Mouse (Mus musculus): ENCODE measurements at regions not wholly inside any gene's neighbourhood (a gene's known extent, or its start where the extent isn't known, plus 50 kb on each side); places are given as distances from the start of the nearest gene placed in this dataset.
A peak's percentile ranks its signal among the peaks of the same experiment; 100 is the strongest.

- no peak overlapping the region for H3K4me3 ChIP-seq (ENCODE audit: insufficient read depth, low read length)
- H3K4me1 ChIP-seq (ENCODE audit: control insufficient read depth, insufficient read depth, low read length): peaks cover 4% of the 10 kb centered on the region; the same call in 1 of the 2 replicates
- TF ChIP-seq POLR2A (IDR thresholded peaks at IDR 0.05; ENCODE audit: low read depth, low read length) (no peak), CTCF (IDR thresholded peaks at IDR 0.05; ENCODE audit: borderline replicate concordance, insufficient read depth, low read length) (no peak)
- H3K27ac ChIP-seq (ENCODE audit: insufficient read depth, low read length): no peak overlapping the region
These were observed 216.3 kb upstream of the Cdh5 start for GRCm38 (mm10) chr8:103884873-103885780.

GRCm38 (mm10) chr8:103894589-103894988, 206.8 kb upstream of the Cdh5 start:
- no peak for TF ChIP-seq CTCF (IDR thresholded peaks at IDR 0.05; ENCODE audit: borderline replicate concordance, insufficient read depth, low read length)
- TF ChIP-seq POLR2A (IDR thresholded peaks at IDR 0.05; ENCODE audit: low read depth, low read length): no peak
- Histone ChIP-seq H3K27ac (ENCODE audit: insufficient read depth, low read length) (no peak overlapping the region), H3K4me3 (ENCODE audit: insufficient read depth, low read length) (no peak overlapping the region), H3K4me1 (ENCODE audit: control insufficient read depth, insufficient read depth, low read length) (no peaks in the 10 kb centered on the region)

- Histone ChIP-seq H3K4me1 (ENCODE audit: control insufficient read depth, insufficient read depth, low read length) (no peaks in the 10 kb centered on the region), H3K4me3 (ENCODE audit: insufficient read depth, low read length) (no peak overlapping the region), H3K27ac (ENCODE audit: insufficient read depth, low read length) (no peak overlapping the region)
- TF ChIP-seq CTCF (IDR thresholded peaks at IDR 0.05; ENCODE audit: borderline replicate concordance, insufficient read depth, low read length) (no peak), POLR2A (IDR thresholded peaks at IDR 0.05; ENCODE audit: low read depth, low read length) (no peak)
These were observed 206.3 kb upstream of the Cdh5 start for GRCm38 (mm10) chr8:103895132-103895531.

GRCm38 (mm10) chr8:103897463-103897862, 204.0 kb upstream of the Cdh5 start:
- no peak for TF ChIP-seq CTCF (IDR thresholded peaks at IDR 0.05; ENCODE audit: borderline replicate concordance, insufficient read depth, low read length)
- TF ChIP-seq POLR2A (IDR thresholded peaks at IDR 0.05; ENCODE audit: low read depth, low read length): no peak
- H3K27ac ChIP-seq (ENCODE audit: insufficient read depth, low read length): no peak overlapping the region
- H3K4me3 ChIP-seq (ENCODE audit: insufficient read depth, low read length): no peak overlapping the region
- H3K4me1 ChIP-seq (ENCODE audit: control insufficient read depth, insufficient read depth, low read length): no peaks in the 10 kb centered on the region

GRCm38 (mm10) chr8:103902516-103902915, 198.9 kb upstream of the Cdh5 start:
- H3K27ac ChIP-seq (ENCODE audit: insufficient read depth, low read length): no peak overlapping the region
- no peaks in the 10 kb centered on the region for H3K4me1 ChIP-seq (ENCODE audit: control insufficient read depth, insufficient read depth, low read length)
- no peak overlapping the region for H3K4me3 ChIP-seq (ENCODE audit: insufficient read depth, low read length)
- no peak for TF ChIP-seq POLR2A (IDR thresholded peaks at IDR 0.05; ENCODE audit: low read depth, low read length)
- no peak for TF ChIP-seq CTCF (IDR thresholded peaks at IDR 0.05; ENCODE audit: borderline replicate concordance, insufficient read depth, low read length)

- TF ChIP-seq CTCF (IDR thresholded peaks at IDR 0.05; ENCODE audit: borderline replicate concordance, insufficient read depth, low read length) (no peak), POLR2A (IDR thresholded peaks at IDR 0.05; ENCODE audit: low read depth, low read length) (no peak)
- Histone ChIP-seq H3K4me1 (ENCODE audit: control insufficient read depth, insufficient read depth, low read length) (no peaks in the 10 kb centered on the region), H3K27ac (ENCODE audit: insufficient read depth, low read length) (no peak overlapping the region), H3K4me3 (ENCODE audit: insufficient read depth, low read length) (no peak overlapping the region)
These were observed 197.8 kb upstream of the Cdh5 start for GRCm38 (mm10) chr8:103903635-103904034.

GRCm38 (mm10) chr8:103907662-103908061, 193.8 kb upstream of the Cdh5 start:
- H3K27ac ChIP-seq (ENCODE audit: insufficient read depth, low read length): no peak overlapping the region
- no peak overlapping the region for H3K4me3 ChIP-seq (ENCODE audit: insufficient read depth, low read length)
- H3K4me1 ChIP-seq (ENCODE audit: control insufficient read depth, insufficient read depth, low read length): no peaks in the 10 kb centered on the region
- TF ChIP-seq CTCF (IDR thresholded peaks at IDR 0.05; ENCODE audit: borderline replicate concordance, insufficient read depth, low read length): no peak
- no peak for TF ChIP-seq POLR2A (IDR thresholded peaks at IDR 0.05; ENCODE audit: low read depth, low read length)

- Histone ChIP-seq H3K4me1 (ENCODE audit: control insufficient read depth, insufficient read depth, low read length) (peaks cover 10% of the 10 kb centered on the region), H3K4me3 (ENCODE audit: insufficient read depth, low read length) (no peak overlapping the region), H3K27ac (ENCODE audit: insufficient read depth, low read length) (no peak overlapping the region)
- TF ChIP-seq POLR2A (IDR thresholded peaks at IDR 0.05; ENCODE audit: low read depth, low read length) (no peak), CTCF (IDR thresholded peaks at IDR 0.05; ENCODE audit: borderline replicate concordance, insufficient read depth, low read length) (no peak)
These were observed 190.0 kb upstream of the Cdh5 start for GRCm38 (mm10) chr8:103911287-103912015.

- peaks cover 10% of the 10 kb centered on the region for H3K4me1 ChIP-seq (ENCODE audit: control insufficient read depth, insufficient read depth, low read length)
- TF ChIP-seq POLR2A (IDR thresholded peaks at IDR 0.05; ENCODE audit: low read depth, low read length) (no peak), CTCF (IDR thresholded peaks at IDR 0.05; ENCODE audit: borderline replicate concordance, insufficient read depth, low read length) (no peak)
- H3K4me3 ChIP-seq (ENCODE audit: insufficient read depth, low read length): no peak overlapping the region
- peak overlapping the region; percentile 97 for H3K27ac ChIP-seq (ENCODE audit: insufficient read depth, low read length)
These were observed 188.2 kb upstream of the Cdh5 start for GRCm38 (mm10) chr8:103912983-103913926.
